Mouse (Mus musculus): ENCODE results near the gene Vamp1.

GRCm38 (mm10) chr6:125196301-125196700, 19.1 kb upstream of the Vamp1 start:
- no peak for TF ChIP-seq CTCF (IDR thresholded peaks at IDR 0.05; ENCODE audit: low read depth)
- no peak for TF ChIP-seq EP300 (optimal IDR thresholded peaks at IDR 0.05)
